Mouse (Mus musculus) pancreas, adult 10 weeks (tissue): ENCODE data around the gene Sgip1. TPM values are rescaled to one million over a fixed set of nuclear protein-coding genes. Genes with fewer than 3 reads are reported as not detected.

Experiments used
- polyA plus RNA-seq: library from polyadenylated mRNA; stranded (reverse); fragments of 350-450 nt; fragmentation: Illumina TruSeq; extraction: RNeasy Lipid Tissue Mini Kit (QIAGEN cat#74804); gene quantifications from one replicate; pipeline ENCODE4 v1.2.3, GENCODE M21; 2015; ENCODE audit warnings: low read depth, low replicate concordance; ENCODE audit not compliant: insufficient read depth

Gene Sgip1
- 1.1 TPM for polyA plus RNA-seq

GRCm38 (mm10) chr4:102741287-102741686 lies at the start of gene Sgip1:
Gene Sgip1, plus strand, starts transcription at chr4:102741297.

GRCm38 (mm10) chr4:102978440-102978839 lies 237.3 kb downstream of the Sgip1 start, which contains the start of gene Tctex1d1:
Gene Tctex1d1, plus strand, starts transcription at chr4:102978606.

Other genes with a start within 250 kb of the Sgip1 start
- not detected for gene Tctex1d1, start 237.3 kb downstream of the Sgip1 start, polyA plus RNA-seq